Mouse (Mus musculus): ENCODE data around the gene Prkab1.

Prkab1 gene

DNA sequence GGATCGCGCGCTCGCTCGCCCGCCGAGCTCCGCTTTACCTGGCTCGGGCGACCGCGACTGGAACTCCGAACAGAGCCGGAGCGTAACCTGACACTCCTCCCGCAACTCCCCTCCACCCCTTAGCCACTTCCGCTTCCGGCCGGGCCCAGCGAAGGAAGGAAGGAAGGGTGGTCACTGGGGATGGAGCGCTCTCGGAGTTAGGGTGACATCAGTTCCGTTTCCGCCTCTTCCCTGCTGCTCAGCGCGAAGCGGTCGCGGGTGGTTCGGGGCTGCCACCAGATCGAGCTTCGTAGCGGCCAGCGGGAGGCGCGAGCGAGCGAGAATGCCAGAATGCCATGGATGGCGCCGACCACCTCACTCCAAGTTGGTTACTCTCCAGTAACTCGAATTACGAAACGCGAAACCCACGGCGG is at the start of gene Prkab1:
Gene Prkab1, minus strand, starts transcription at position 182 of the 413 bp plus-strand sequence.
- peak; percentile 90 for DNase-seq (ENCODE audit: low spot score)

DNA sequence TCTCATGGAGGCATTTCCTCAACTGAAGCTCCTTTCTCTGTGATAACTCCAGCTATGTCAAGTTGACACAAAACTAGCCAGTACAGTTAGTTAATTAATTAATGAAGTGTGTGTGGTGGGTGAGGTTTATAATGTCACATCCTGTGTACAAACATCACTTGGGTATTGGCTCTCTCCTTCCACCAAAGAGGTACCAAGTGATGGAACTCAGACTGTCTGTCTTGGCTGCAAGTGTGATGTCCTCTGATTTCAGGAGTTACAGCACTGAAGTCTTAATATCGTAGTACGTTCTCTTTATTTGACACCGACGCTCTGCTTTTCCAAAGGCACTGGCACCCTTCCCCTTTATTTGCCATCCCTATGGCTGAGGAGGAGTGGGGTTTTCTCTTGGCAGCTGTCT is 45.3 kb upstream of the Prkab1 start:
- no peak for DNase-seq (ENCODE audit: low spot score)

- DNase-seq (ENCODE audit: low spot score) = no peak
Measured at GRCm38 (mm10) chr5:116052826-116053225, 28.5 kb upstream of the Prkab1 start.

GRCm38 (mm10) chr5:116052171-116052570 is 27.9 kb upstream of the Prkab1 start:
- no peak for DNase-seq (ENCODE audit: low spot score)

DNA sequence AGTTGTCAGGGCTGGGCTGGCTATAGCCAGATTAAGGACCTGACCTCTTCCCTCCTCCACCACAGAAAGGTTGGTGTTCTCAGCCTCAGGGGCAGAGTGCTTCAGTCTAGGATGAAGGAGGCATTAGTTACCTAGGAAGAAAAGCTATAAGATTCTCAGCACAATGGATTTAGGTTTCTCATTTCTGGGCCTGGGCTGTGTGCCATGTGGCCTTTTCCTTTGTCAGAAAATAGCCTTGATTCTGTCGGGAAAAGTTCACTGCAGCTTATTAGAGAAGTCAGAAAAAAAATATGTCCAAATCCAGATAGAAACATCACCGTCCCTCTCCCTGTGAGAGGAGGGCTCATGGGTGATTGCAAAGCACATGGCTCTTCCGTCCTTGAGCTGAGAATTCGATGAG is 25.5 kb upstream of the Prkab1 start:
- DNase-seq (ENCODE audit: low spot score) = no peak

GRCm38 (mm10) chr5:116048321-116048720 is 24.0 kb upstream of the Prkab1 start:
- DNase-seq (ENCODE audit: low spot score) = no peak

GRCm38 (mm10) chr5:116046246-116046645 is 21.9 kb upstream of the Prkab1 start:
- no peak for DNase-seq (ENCODE audit: low spot score)

DNA sequence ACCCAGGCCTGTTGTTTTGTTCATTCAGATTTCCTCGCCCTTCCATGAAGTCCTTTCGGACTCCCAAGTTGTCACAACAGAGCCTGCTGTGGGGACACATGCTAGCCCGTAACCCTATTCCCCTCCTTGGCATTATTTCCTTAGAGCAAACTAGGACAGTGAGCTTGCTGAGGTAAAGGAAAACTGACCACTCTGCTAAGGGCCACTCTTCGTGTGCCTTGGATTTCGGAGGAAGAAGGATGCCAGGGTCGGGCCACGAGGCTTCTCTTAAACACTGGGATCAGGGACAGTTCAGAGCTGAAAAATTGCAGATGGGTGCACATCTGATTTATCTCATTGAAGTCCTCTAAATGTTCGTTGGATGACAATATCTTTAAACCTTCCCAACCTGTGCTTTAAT is 21.3 kb upstream of the Prkab1 start:
- DNase-seq (ENCODE audit: low spot score) = no peak

DNA sequence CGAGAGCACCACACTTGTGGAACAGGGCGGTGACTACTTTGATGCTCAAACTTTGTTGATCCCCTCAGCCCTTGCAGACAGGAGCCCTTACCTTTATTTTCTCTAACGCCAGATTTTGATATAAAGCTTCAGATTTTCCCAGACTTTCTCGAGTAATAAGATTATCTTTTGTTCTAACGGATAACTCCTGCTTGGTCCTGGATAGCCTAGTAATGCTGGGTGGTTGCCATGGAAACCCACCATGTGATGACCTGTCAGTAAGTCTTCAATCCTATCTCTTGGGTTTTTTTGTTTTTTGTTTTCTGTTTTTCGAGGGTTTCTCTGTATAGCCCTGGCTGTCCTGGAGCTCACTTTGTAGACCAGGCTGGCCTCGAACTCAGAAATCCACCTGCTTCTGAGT is 17.9 kb upstream of the Prkab1 start:
- DNase-seq (ENCODE audit: low spot score) = no peak

GRCm38 (mm10) chr5:116039706-116040105 is 15.4 kb upstream of the Prkab1 start:
- DNase-seq (ENCODE audit: low spot score) = no peak

GRCm38 (mm10) chr5:116037731-116038130 is 13.4 kb upstream of the Prkab1 start:
- no peak for DNase-seq (ENCODE audit: low spot score)

DNA sequence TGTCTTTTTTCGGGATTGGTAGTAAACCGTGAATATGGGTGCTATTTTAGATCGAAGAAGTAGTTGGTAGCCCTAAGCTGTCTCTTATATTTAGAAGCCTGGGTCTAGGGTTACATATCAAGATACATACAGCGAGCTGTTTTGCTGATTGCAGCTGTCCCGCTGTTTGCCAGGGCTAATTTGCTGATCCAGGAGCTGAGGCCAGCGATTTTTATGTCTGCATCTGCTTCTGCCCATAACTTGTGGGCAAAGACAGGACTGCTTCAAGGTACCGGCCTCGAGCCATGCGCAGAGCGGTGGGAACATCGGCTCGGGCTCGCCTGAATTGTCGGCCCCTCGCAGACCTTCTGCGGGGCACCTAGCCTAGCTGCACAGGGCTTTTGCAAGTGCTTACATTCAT is 12.2 kb upstream of the Prkab1 start:
- DNase-seq (ENCODE audit: low spot score) = no peak

GRCm38 (mm10) chr5:116031190-116031577 is 6.9 kb upstream of the Prkab1 start:
- DNase-seq (ENCODE audit: low spot score) = peak; percentile 42

DNA sequence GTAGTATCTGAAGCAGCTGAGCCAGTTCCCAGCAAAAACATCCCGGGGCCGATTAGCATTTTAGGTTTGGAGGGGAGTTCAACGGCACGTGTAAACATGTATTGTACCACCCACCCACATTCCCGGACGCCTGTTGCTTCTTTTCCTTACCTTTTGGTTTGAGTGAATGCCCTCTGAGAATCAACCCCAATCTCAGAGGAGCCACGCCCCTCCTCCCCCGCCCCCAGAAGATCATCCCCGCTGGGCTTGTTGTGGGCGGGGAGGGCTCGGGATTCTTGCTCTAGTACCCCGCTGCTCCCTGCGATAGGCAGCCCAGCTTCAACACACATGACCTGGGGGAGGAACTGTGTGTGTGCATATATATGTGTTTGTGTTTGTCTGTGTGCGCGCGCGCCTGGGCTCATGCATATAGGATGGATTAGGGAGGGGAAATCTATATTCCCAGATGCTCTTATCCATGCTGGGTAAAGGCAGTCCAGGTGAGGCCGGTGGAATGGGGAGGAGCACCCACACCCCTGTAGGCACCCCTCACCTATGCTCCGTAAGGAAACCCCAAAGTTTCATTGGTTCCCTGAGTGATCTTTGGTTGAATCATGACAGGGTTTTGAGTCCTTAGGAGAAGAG is 6.4 kb upstream of the Prkab1 start:
- no peak for DNase-seq (ENCODE audit: low spot score)

DNA sequence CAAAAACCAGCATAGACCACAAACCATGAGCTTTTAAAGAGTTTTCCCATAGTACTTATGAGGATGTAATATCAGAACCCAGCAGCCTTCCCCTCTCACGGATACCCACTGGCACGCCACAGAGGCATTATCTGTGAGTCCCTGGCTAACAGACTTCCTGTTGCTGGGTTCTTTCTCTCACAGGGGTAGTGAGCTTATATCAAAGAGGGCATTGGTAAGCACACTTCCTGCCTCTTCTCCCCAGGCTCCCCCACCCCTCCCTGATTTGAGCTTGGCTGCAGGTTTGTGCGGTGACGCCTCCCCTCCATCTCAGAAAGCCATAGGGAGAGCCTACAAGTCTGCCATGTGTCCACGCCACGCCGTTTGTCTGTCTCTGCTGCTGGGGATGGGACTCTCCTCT is 4.8 kb upstream of the Prkab1 start:
- no peak for DNase-seq (ENCODE audit: low spot score)

- DNase-seq (ENCODE audit: low spot score) = no peak
Measured at GRCm38 (mm10) chr5:116026561-116026960, 2.3 kb upstream of the Prkab1 start.

DNA sequence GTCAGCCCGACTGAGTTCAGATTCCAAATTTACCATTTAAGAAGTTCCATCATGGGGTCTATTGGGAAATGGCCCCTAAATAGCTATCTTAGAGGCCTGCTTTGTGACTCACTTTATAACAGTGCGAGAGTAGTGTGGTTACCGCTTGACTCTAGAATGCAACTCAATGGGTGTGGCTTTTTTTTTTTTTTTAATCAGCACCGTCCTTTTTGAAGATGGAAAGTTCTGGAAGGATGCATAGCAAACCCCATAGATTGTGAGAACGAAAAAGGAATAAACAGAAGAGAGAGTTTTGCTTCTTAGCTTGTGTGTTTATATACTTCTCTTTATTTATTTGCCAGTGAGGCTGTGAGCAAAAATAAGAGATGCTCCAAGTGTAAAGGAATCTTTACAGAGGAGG is 1.8 kb upstream of the Prkab1 start:
- no peak for DNase-seq (ENCODE audit: low spot score)

GRCm38 (mm10) chr5:116023821-116024284 is 455 bp downstream of the Prkab1 start:
- DNase-seq (ENCODE audit: low spot score) = no peak

DNA sequence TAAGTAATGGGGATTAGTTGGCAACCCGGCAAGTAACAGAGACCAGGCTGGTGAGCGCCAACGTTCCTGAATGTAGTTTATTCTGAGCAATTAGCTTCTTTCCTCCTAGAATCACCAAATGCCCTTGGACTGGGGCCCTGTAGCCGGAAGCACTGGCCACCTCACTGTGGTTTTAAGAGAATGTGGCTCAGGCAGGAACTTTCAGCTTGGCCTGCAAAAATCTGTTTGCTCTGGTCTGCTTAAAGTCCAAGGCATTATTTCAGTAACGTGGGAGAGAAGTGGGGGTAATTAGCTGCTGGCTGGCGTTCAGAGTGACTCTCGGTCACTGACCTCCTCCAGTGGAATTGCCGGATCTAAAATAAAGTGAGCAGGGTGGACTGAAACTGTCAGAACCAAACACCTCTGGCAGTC is 1.1 kb downstream of the Prkab1 start:
- DNase-seq (ENCODE audit: low spot score) = peak; percentile 51

DNA sequence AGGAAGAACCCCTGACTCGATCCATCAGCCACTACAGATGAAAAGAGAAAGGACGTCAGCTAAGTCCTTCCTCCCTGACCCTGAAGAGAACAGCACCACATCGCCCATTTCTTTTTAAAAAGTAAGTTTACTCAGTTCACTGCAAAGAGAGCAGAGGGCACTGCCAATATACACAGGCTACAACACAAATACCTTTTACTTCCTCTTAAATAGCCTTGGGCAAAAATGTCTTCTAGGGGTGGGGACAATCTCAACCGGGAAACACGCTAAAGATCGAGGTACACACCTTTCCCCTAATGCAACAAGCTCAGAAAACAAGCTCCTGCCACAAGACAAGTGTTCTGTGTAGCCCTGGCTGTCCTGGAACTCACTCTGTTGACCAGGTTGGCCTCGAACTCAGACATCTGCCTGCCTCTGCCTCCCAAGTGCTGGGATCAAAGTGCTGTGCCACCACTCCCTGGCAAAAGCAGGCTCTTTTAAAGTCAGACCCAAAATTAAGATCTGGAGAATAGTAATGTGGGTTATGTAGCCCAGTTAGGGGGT is 1.6 kb downstream of the Prkab1 start:
- no peak for DNase-seq (ENCODE audit: low spot score)

DNA sequence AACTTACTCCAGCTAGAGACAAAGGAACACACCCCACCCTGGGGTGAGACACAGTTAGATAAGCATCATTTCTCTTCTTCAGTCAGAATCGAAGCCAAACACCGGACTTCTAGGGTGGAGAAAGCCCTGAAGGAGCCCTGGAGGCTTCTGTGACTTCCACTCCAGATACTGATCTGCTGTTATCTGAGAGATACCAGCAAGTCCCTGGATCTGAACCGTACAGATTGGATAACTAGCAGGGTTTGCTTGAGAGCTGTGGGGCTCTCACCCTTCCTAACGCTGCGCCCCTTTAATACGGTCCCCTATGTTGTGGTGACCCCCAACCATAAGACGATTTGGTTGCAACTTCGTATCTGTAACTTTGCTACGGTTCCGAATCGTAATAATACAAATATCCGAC is 2.2 kb downstream of the Prkab1 start:
- DNase-seq (ENCODE audit: low spot score) = no peak

GRCm38 (mm10) chr5:116021552-116021951 is 2.8 kb downstream of the Prkab1 start:
- no peak for DNase-seq (ENCODE audit: low spot score)

DNA sequence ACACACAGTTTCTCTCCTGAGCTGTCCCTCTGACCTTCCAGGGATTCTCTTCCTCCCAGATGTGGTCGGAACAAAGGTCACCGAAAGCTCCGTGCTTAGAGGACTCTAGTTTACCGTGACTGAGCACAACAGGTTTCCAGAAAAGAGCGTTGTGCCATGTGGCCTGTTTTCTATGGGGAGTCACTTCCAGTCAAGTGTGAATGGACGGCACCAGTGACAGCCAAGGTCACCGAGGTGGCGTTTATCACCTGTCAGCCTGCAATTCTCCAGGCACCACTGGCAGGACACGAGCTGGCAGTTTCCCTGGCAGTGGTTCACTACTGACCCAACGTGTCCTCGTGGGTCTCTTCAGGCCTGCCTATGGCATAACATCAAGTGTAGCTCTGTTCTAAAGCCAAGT is 4.9 kb downstream of the Prkab1 start:
- no peak for DNase-seq (ENCODE audit: low spot score)

GRCm38 (mm10) chr5:116018784-116019183 is 5.5 kb downstream of the Prkab1 start:
- DNase-seq (ENCODE audit: low spot score) = no peak
